Mouse (Mus musculus) layer of hippocampus, adult 18-20 months (tissue): ENCODE measurements around the gene Mospd3. TPM values are rescaled to one million over a fixed set of nuclear protein-coding genes. Genes with fewer than 3 reads are reported as not detected.

Experiments used
- DNase-seq, 2 experiments: peaks; one replicate each; pipeline ENCODE4 v3.0.0; 2022; ENCODE audit warnings: low spot score in 2 of 2
- total RNA-seq, 2 experiments: library from RNA; stranded (reverse); gene quantifications; 2 replicates each; pipeline ENCODE4 v1.2.3; 2021

Mospd3 gene
- total RNA-seq, 2 experiments from 2014 or later = 20.9 to 25.2 TPM

DNA sequence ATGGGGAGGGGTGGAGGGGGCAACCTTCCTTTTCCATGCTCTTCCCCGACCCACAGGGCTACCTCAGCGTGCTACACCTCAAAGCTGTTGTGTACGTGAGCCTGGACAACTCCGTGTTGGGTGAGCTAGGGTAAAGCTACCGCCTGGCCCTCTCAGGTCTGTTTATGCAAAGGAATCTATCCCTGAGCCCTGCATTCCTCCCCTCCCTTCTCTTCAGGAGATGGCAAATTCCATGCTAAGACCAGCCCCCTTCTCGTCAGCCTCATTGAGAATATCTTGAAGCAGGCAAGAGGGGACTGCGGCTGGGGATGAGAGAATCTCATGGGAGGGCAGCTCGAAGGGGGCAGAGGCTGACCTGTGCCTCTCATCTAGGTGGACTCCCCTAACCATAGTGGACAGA, 18.2 kb downstream of the Mospd3 start:
- DNase-seq = no peak

- no peak for DNase-seq
Measured at GRCm38 (mm10) chr5:137580246-137580645, 20.6 kb downstream of the Mospd3 start.

DNA sequence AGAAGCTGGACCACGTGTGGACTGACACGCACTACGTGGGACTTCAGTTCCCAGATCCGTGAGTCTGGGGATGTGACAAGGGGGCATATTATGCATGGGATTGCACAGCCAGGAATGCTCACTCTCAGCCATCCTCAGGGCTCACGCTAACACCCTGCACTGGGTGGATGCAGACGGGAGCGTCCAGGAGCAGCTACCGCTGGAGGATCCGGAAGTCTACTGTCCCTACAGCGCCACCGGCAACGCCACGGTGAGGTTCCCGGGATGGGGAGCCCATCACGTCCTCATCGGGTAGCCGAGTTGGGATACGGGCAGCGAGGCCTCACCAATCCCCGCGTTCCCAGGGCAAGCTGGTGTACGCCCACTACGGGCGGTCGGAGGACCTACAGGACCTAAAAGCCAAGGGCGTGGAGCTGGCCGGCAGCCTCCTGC, 26.4 kb downstream of the Mospd3 start:
- peak; percentile 51 to 57 for DNase-seq

GRCm38 (mm10) chr5:137570691-137571586, 29.9 kb downstream of the Mospd3 start:
- DNase-seq = no peak

DNA sequence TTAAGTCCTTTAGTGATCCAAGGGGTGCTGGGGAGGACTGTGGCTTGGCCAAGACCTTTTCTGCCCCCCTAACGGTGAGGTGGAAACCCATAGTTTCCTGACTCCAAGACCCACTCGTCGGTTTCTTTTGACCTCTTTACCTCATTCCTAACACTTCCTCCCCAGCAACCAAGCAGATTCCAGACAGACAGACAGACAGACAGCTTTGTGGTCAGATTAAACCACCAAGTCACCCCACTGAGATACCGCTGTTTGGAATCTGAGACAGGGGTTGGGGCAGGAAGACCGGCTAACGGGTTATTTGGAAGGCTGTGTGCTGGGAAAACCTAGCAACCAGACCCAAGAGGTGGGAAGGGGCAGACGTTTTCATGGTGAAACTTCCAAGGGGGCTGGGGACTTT, 30.7 kb downstream of the Mospd3 start:
- DNase-seq = no peak

- no peak for DNase-seq
Measured at GRCm38 (mm10) chr5:137569665-137570064, 31.2 kb downstream of the Mospd3 start, which contains the start of gene Tfr2. TSS of gene Tfr2 (plus strand) at chr5:137569840.

GRCm38 (mm10) chr5:137569031-137569430, 31.8 kb downstream of the Mospd3 start:
- DNase-seq = no peak

- no peak for DNase-seq
Measured at GRCm38 (mm10) chr5:137568223-137568798, 32.5 kb downstream of the Mospd3 start.

GRCm38 (mm10) chr5:137566416-137566815, 34.4 kb downstream of the Mospd3 start:
- no peak for DNase-seq

DNA sequence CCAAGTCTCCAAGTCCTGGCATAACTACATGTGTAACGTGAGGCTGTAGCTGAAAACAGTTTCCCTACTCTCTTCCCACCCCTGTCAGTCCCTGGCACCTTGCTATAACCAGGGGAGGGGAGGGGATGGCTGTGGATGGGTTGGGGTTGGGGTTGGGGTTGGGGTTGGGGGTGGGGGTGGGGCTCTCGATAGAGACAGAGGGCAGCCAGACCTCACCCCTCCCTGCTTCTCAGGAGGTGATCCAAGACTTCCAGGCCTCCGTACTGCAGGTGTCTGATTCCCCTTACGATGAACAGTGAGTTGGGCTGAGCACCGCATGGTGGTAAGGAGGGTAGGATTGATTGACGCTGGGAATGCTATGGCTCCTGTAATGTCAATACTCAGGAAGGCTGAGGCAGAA, 35.1 kb downstream of the Mospd3 start:
- DNase-seq = no peak

DNA sequence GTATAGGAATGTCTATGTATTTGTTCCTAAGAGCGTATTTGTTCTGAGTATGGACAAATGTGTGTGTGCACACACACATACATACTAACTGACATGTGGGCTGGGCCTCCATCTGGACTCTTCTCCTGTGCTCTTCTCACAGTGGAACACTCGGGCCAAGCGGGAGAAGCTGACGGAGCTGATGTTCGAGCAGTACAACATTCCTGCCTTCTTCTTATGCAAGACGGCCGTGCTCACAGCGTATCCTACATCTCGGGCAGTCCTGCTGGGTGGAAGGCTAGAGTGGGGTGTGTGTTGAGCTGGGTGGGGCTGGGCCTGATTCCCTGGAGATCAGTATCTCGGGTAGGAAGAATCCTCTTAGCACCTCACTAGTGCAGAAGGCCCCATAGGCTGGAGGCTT, 37.9 kb downstream of the Mospd3 start:
- DNase-seq = peak in 1 of 2 experiments; percentile 65

GRCm38 (mm10) chr5:137561556-137561955, 39.3 kb downstream of the Mospd3 start:
- peak in 1 of 2 experiments; percentile 31 for DNase-seq

GRCm38 (mm10) chr5:137553898-137554297, 47.0 kb downstream of the Mospd3 start:
- DNase-seq = no peak

DNA sequence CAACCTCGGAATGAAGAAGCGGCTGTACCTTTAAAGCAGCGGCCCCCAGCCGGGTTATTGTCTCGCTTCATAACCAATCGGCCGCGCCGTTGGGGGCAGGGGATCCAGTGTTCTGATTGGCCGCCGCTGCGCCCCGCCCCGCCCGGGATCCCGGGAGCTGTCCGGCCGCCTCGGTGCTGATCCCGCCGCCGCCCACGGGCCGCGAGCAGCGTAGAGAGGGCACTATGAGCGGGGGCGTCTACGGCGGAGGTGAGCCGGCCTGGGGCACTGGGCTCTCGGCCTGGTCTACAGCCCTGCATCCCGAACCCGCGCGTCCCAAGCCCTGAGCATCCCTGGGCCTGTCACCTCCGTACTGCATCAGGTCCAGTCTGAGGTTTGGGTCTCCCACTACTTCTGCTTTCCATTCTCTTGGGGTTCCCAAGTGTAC, 47.4 kb downstream of the Mospd3 start, which contains the start of gene Actl6b:
Gene Actl6b, plus strand, starts transcription at position 107 of the 427 bp plus-strand sequence.
- peak; percentile 88 to 93 for DNase-seq

DNA sequence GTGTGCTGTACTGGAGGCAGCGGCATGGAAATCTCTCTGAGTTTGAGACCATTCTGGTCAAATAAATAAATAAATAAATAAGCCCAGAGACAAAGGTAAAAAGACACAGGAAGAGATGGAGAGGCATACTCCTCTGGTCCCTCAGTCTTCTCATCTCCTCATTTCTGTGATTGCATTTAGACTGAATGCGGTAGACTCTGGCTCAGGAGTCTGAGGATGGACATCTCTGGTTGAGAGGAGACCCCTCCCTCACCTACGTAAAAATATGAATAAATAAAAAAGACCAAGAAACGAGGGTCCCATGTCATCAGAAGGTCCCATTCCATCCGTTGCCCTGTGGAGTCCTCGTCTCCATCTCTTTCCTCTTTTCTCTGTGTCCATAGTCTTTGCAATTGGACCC, 47.9 kb downstream of the Mospd3 start:
- no peak for DNase-seq

DNA sequence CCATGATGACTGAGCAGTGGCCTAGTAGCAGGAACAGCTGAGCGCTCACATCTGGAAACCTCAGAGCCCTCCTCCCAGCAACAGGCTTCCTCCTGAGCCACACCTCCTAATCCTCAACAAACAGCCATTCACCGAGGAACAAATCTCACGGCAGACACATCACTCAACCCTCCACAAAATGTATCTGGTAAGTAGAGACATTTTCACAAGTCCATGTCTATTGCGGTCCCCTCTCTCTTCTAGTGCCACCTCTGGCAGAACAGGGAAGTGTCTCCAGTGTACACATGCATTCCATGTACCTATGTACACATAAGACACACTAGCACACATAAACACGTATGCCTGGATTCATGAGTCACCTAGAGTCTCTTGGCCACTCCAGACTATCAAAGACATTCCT, 49.7 kb downstream of the Mospd3 start:
- DNase-seq = no peak

- no peak for DNase-seq
Measured at GRCm38 (mm10) chr5:137549840-137550239, 51.0 kb downstream of the Mospd3 start.

Other genes with a start within 250 kb of the Mospd3 start
- gene Zan, start 124.0 kb downstream of the Mospd3 start, total RNA-seq = under 1 TPM; 0.15 to 0.33 TPM
- 10 to 100 TPM; 33.2 to 34.6 TPM for gene Pop7, start 98.5 kb downstream of the Mospd3 start, total RNA-seq
- gene Gigyf1, start 82.5 kb downstream of the Mospd3 start, total RNA-seq = 10 to 100 TPM; 64.1 to 65.4 TPM
- not detected for gene Epo, start 67.8 kb downstream of the Mospd3 start, total RNA-seq
- gene Gnb2, start 67.5 kb downstream of the Mospd3 start, total RNA-seq = 100 to 1,000 TPM; 573 to 580 TPM
- 100 to 1,000 TPM; 118 to 136 TPM for gene Actl6b, start 47.5 kb downstream of the Mospd3 start, total RNA-seq
- gene Tfr2, start 31.2 kb downstream of the Mospd3 start, total RNA-seq = 10 to 100 TPM; 14.6 to 15.2 TPM
- 1 to 10 TPM; 6.1 to 7.5 TPM for gene Pcolce, start 12.7 kb upstream of the Mospd3 start, total RNA-seq
- gene Fbxo24, start 27.9 kb upstream of the Mospd3 start, total RNA-seq = under 1 TPM; 0.20 to 0.47 TPM
- gene Lrch4, start 28.1 kb upstream of the Mospd3 start, total RNA-seq = 10 to 100 TPM; 18.9 to 24.2 TPM
- 10 to 100 TPM; 13.5 to 21.4 TPM for gene Gm20605, start 28.1 kb upstream of the Mospd3 start, total RNA-seq
- 1 to 10 TPM; 8.2 to 9.5 TPM for gene Sap25, start 40.3 kb upstream of the Mospd3 start, total RNA-seq
- under 1 TPM; 0.30 to 0.53 TPM for gene Irs3, start 44.7 kb upstream of the Mospd3 start, total RNA-seq
- gene Agfg2, start 83.7 kb upstream of the Mospd3 start, total RNA-seq = 10 to 100 TPM; 72.6 to 73.5 TPM
- 10 to 100 TPM; 72.6 to 74.4 TPM for gene Nyap1, start 140.5 kb upstream of the Mospd3 start, total RNA-seq
- 100 to 1,000 TPM; 164 to 187 TPM for gene Tsc22d4, start 144.7 kb upstream of the Mospd3 start, total RNA-seq
- 10 to 100 TPM; 23.1 to 26.4 TPM for gene Ppp1r35, start 177.8 kb upstream of the Mospd3 start, total RNA-seq
- gene Mepce, start 186.6 kb upstream of the Mospd3 start, total RNA-seq = 10 to 100 TPM; 52.1 to 53.6 TPM
- gene Zcwpw1, start 186.7 kb upstream of the Mospd3 start, total RNA-seq = 1 to 10 TPM; 6.1 TPM
- gene Pilra, start 235.2 kb upstream of the Mospd3 start, total RNA-seq = 1 to 10 TPM in 1 of 2 experiments, under 1 TPM in 1; 0.56 to 1.3 TPM